Mouse (Mus musculus) forebrain, embryonic 15.5 days (tissue): Measurements from ENCODE around the gene Olfr714. TPM values are rescaled to one million over a fixed set of nuclear protein-coding genes. Genes with fewer than 3 reads are reported as not detected.
"Not testable (repeated sequence)": the region's sequence is repeated elsewhere in the genome, so short reads cannot be mapped to it uniquely, and the experiment has no call there.

Experiments
- ATAC-seq: fragments of 200-750 bp; cut with Nextera tagmentation; replicated peaks from 2 replicates; pipeline ENCODE4 v1.8.0; 2017; ENCODE audit warnings: mild to moderate bottlenecking, moderate TSS enrichment, moderate library complexity
- H3K27ac ChIP-seq: fragments of 300-500 bp; sonication (generic); replicated peaks from 2 replicates; pipeline ENCODE4 v1.5.1; 2015; ENCODE audit warnings: mild to moderate bottlenecking, inconsistent platforms
- H3K27me3 ChIP-seq: fragments of 300-500 bp; sonication (generic); 2 replicates; pipeline ENCODE4 v1.6.1; 2015; ENCODE audit warnings: inconsistent platforms
- H3K36me3 ChIP-seq: fragments of 300-500 bp; sonication (generic); 2 replicates; pipeline ENCODE4 v1.6.1; 2015; ENCODE audit warnings: mild to moderate bottlenecking, inconsistent platforms
- H3K4me1 ChIP-seq: fragments of 300-500 bp; sonication (generic); 2 replicates; pipeline ENCODE4 v1.6.1; 2015; ENCODE audit warnings: inconsistent platforms
- H3K4me2 ChIP-seq: fragments of 300-500 bp; sonication (generic); replicated peaks from 2 replicates; pipeline ENCODE4 v1.6.1; 2015; ENCODE audit warnings: mild to moderate bottlenecking, inconsistent platforms
- H3K4me3 ChIP-seq: fragments of 300-500 bp; sonication (generic); 2 replicates; pipeline ENCODE4 v1.5.1; 2015; ENCODE audit warnings: mild to moderate bottlenecking, inconsistent platforms
- H3K9ac ChIP-seq: fragments of 300-500 bp; sonication (generic); replicated peaks from 2 replicates; pipeline ENCODE4 v1.6.1; 2015; ENCODE audit warnings: mild to moderate bottlenecking, inconsistent platforms
- H3K9me3 ChIP-seq: fragments of 300-500 bp; sonication (generic); 2 replicates; pipeline ENCODE4 v1.6.1; 2016; ENCODE audit warnings: inconsistent platforms
- WGBS: fragments of 180-500 bp; shearing (Covaris S2); methylation state at CpG from one replicate; pipeline ENCODE4 v1.1.7; 2015; ENCODE audit warnings: mixed read lengths; 5-methylcytosine and 5-hydroxymethylcytosine counted together
- polyA plus RNA-seq: library from polyadenylated mRNA; unstranded; fragments of >200 nt; fragmentation: Nextera tagmentation; extraction: Ambion mirVana; gene quantifications from 2 replicates; pipeline ENCODE4 v1.2.1, GENCODE M21; 2015

Olfr714 gene
- not detected in 2 replicates for polyA plus RNA-seq

- Histone ChIP-seq H3K27me3 (no peaks in the 10 kb centered on the region), H3K27ac (no peak within 1 kb of the TSS), H3K36me3 (no peaks in the 10 kb centered on the region), H3K4me1 (no peaks in the 10 kb centered on the region), H3K4me3 (no peak within 1 kb of the TSS), H3K9me3 (no peaks in the 10 kb centered on the region), H3K9ac (no peak within 1 kb of the TSS), H3K4me2 (no peak within 1 kb of the TSS)
- ATAC-seq, result no peak
- 95% methylated on average over 2 of the region's 2 CpGs for WGBS
Observed at GRCm38 (mm10) chr7:107070681-107071080, at the start of gene Olfr714. Gene Olfr714 (plus strand): TSS chr7:107070981.

- ATAC-seq, result no peak
- no peak within 1 kb of the TSS for H3K4me2 ChIP-seq
- no peaks in the 10 kb centered on the region for H3K9me3 ChIP-seq
- no peaks in the 10 kb centered on the region for H3K27me3 ChIP-seq
- no peaks in the 10 kb centered on the region for H3K36me3 ChIP-seq
- H3K4me1 ChIP-seq, result no peaks in the 10 kb centered on the region
- H3K4me3 ChIP-seq, result no peak within 1 kb of the TSS
- no peak within 1 kb of the TSS for H3K9ac ChIP-seq
- H3K27ac ChIP-seq, result no peak within 1 kb of the TSS
- WGBS, result 92% methylated on average over 1 of the region's 1 CpGs
Observed at GRCm38 (mm10) chr7:107030874-107031273, 39.9 kb upstream of the Olfr714 start, which contains the start of gene Olfr713. Gene Olfr713 (plus strand): TSS chr7:107031174.

DNA sequence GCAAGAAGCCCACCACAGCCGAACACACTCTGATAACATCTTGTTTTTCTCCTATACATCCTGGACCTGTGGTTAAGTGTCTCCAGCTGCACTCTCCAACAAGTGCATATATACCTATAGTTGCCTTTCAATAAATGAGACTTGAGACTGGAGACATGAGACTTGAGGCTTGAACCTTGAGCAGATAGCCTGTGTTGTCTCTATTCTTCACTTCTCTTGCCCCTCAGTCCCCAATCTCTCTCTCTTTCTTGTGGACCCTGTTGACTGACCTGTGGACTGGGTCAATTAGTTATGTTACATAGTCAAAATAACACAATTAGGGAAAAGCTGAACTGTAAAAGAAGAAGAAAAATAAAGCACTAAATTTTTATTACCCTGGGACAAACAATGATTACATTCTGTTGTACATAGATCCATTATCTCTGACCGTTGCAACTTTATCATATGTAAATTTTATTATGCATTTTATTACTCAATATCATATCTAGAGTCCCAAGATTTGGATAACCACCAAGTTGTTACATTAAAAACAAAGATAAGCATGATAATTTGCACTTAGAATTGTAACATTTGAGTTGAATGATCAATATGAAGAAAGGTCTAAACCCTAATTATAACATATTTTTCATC, 30.7 kb upstream of the Olfr714 start:
- no peak overlapping the region for H3K4me2 ChIP-seq
- no peaks in the 10 kb centered on the region for H3K36me3 ChIP-seq
- no peak overlapping the region for H3K9ac ChIP-seq
- WGBS, result 84% methylated on average over 2 of the region's 2 CpGs
- no peak overlapping the region for H3K27ac ChIP-seq
- no peaks in the 10 kb centered on the region for H3K4me1 ChIP-seq
- H3K9me3 ChIP-seq, result no peaks in the 10 kb centered on the region
- H3K27me3 ChIP-seq, result no peaks in the 10 kb centered on the region
- no peak for ATAC-seq
- no peak overlapping the region for H3K4me3 ChIP-seq

DNA sequence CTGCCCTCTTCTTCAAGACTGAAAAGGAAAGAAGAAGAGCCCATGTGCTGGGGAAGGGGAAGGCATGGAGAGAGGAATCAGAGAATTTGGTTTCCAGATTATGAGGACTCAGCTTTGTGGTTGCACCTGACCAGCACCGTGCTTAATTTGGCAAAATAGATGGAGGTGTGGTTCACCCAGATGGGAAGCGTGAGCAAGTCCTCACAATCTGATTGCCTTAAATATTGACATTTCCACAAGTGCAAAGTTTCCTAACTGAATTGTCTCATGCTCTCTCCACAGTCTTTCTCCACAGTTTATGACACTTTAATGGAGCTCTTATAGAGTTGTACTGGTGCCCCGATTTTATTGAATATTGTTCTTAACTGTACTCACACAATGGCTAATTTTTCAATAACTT, 27.6 kb upstream of the Olfr714 start:
- Histone ChIP-seq H3K27me3 (no peaks in the 10 kb centered on the region), H3K4me3 (no peak overlapping the region), H3K36me3 (no peaks in the 10 kb centered on the region), H3K4me2 (no peak overlapping the region), H3K9ac (no peak overlapping the region), H3K9me3 (no peaks in the 10 kb centered on the region), H3K27ac (no peak overlapping the region), H3K4me1 (no peaks in the 10 kb centered on the region)
- ATAC-seq, result no peak
- WGBS, result 91% methylated on average over 3 of the region's 3 CpGs

GRCm38 (mm10) chr7:107044407-107044806, 26.4 kb upstream of the Olfr714 start:
- H3K4me2 ChIP-seq, result no peak overlapping the region
- no peaks in the 10 kb centered on the region for H3K36me3 ChIP-seq
- H3K27me3 ChIP-seq, result no peaks in the 10 kb centered on the region
- no peaks in the 10 kb centered on the region for H3K4me1 ChIP-seq
- no peak overlapping the region for H3K27ac ChIP-seq
- H3K4me3 ChIP-seq, result no peak overlapping the region
- H3K9ac ChIP-seq, result no peak overlapping the region
- WGBS, result 75% methylated on average over 1 of the region's 1 CpGs
- no peaks in the 10 kb centered on the region for H3K9me3 ChIP-seq
- no peak for ATAC-seq

DNA sequence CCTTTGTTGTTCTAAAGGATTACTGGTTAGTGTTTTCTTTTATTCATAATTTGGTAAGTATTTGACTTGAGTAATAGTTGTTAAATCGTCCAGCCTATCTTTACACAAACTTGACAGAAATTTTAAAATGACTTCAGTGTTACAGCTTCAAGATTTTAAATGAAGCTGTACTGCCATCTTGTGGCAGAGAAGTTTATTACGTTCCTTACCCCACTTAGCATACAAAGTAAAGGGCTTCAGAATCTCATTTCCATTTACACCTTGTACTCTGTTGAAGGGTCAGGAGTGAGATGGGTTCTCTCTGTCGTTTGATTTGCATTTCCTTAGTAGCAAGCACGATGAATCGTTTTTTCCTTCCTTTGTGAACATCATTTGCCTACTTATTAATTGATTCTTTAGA, 24.9 kb upstream of the Olfr714 start:
- ATAC-seq, result peak; percentile 63; the same call in 1 of the 2 replicates
- 2% methylated on average over 5 of the region's 5 CpGs for WGBS
- Histone ChIP-seq H3K4me1 (no peaks in the 10 kb centered on the region), H3K4me2 (no peak overlapping the region), H3K9me3 (no peaks in the 10 kb centered on the region), H3K27ac (no peak overlapping the region), H3K36me3 (no peaks in the 10 kb centered on the region), H3K9ac (no peak overlapping the region), H3K4me3 (no peak overlapping the region), H3K27me3 (no peaks in the 10 kb centered on the region)

DNA sequence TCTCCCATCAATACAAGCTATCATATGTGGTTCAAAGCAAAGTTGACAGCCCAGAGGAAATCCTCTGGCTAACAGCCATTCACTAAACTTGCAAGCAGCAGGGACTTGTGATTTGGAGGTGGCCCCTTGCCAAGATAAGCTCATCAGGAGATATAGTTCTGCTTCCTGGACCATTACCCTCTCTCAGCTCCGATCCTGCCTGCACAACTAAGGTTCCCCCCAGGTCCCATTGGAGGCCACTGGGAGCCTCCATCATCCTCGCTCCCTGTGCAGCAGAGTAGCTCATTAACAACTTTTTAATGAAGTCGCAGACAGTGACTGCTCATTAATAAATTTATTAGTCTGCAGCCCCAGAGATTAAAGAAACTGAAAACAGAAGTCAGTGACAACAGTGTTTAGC, 23.2 kb upstream of the Olfr714 start:
- Histone ChIP-seq H3K9ac (no peak overlapping the region), H3K36me3 (no peaks in the 10 kb centered on the region), H3K9me3 (no peaks in the 10 kb centered on the region), H3K4me2 (no peak overlapping the region), H3K4me1 (no peaks in the 10 kb centered on the region), H3K4me3 (no peak overlapping the region), H3K27me3 (no peaks in the 10 kb centered on the region), H3K27ac (no peak overlapping the region)
- 37% methylated on average over 3 of the region's 3 CpGs for WGBS
- ATAC-seq, result no peak

DNA sequence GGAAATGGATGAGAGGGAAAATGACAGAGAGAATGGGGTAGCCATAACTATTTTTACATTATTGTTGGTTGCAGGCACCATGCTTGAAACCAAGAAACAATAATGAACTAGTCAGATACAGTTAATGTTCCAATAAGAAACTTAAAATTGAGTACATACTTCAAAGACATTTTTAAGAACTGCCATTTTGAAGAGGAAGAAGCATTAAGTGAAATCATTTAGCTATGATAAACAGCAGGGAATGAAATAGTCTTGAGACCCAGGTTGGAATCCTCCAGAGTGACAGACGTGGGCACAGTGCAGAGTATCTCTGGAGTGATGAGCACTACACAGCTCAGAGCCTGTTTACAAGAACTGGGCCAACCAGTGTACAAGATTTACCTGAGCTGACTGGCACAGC, 22.1 kb downstream of the Olfr714 start, which contains the start of gene Olfr17:
Olfr17 (plus strand) TSS at position 301 of the 400 bp plus-strand sequence.
- H3K4me3 ChIP-seq, result no peak within 1 kb of the TSS
- H3K9ac ChIP-seq, result no peak within 1 kb of the TSS
- H3K27me3 ChIP-seq, result no peaks in the 10 kb centered on the region
- no peak for ATAC-seq
- no peaks in the 10 kb centered on the region for H3K36me3 ChIP-seq
- no peak within 1 kb of the TSS for H3K4me2 ChIP-seq
- H3K4me1 ChIP-seq, result no peaks in the 10 kb centered on the region
- H3K27ac ChIP-seq, result no peak within 1 kb of the TSS
- 58% methylated on average over 1 of the region's 1 CpGs for WGBS
- no peaks in the 10 kb centered on the region for H3K9me3 ChIP-seq

GRCm38 (mm10) chr7:107110269-107110668, 39.5 kb downstream of the Olfr714 start, which contains the start of gene Olfr715b:
Gene Olfr715b (minus strand): TSS chr7:107110369.
- not testable (repeated sequence) for H3K4me1 ChIP-seq, H3K4me3 ChIP-seq, H3K9me3 ChIP-seq, H3K36me3 ChIP-seq, H3K4me2 ChIP-seq, H3K27me3 ChIP-seq, H3K27ac ChIP-seq, ATAC-seq, H3K9ac ChIP-seq
- WGBS, result 87% methylated on average over 2 of the region's 2 CpGs

Other genes with a start within 250 kb of the Olfr714 start
- gene Olfr702, start 237.1 kb upstream of the Olfr714 start, polyA plus RNA-seq, result not detected in 2 replicates
- not detected in 2 replicates for gene Olfr703, start 227.6 kb upstream of the Olfr714 start, polyA plus RNA-seq
- gene Olfr704, start 207.8 kb upstream of the Olfr714 start, polyA plus RNA-seq, result not detected in 2 replicates
- not detected in 2 replicates for gene Olfr705, start 194.1 kb upstream of the Olfr714 start, polyA plus RNA-seq
- not detected in 2 replicates for gene Olfr706, start 182.8 kb upstream of the Olfr714 start, polyA plus RNA-seq
- not detected in 2 replicates for gene Olfr707, start 169.7 kb upstream of the Olfr714 start, polyA plus RNA-seq
- not detected in 2 replicates for gene Olfr1532-ps1, start 163.0 kb upstream of the Olfr714 start, polyA plus RNA-seq
- gene Olfr709-ps1, start 138.8 kb upstream of the Olfr714 start, polyA plus RNA-seq, result not detected in 2 replicates
- gene Olfr710, start 122.7 kb upstream of the Olfr714 start, polyA plus RNA-seq, result not detected in 2 replicates
- not detected in 2 replicates for gene Olfr6, start 107.0 kb upstream of the Olfr714 start, polyA plus RNA-seq
- not detected in 2 replicates for gene Olfr711, start 95.5 kb upstream of the Olfr714 start, polyA plus RNA-seq
- not detected in 2 replicates for gene Olfr2, start 64.9 kb upstream of the Olfr714 start, polyA plus RNA-seq
- not detected in 2 replicates for gene Olfr713, start 39.8 kb upstream of the Olfr714 start, polyA plus RNA-seq
- not detected in 2 replicates for gene Olfr17, start 22.2 kb downstream of the Olfr714 start, polyA plus RNA-seq
- not detected in 2 replicates for gene Olfr715b, start 39.4 kb downstream of the Olfr714 start, polyA plus RNA-seq
- not detected in 2 replicates for gene Olfr715, start 60.1 kb downstream of the Olfr714 start, polyA plus RNA-seq
- not detected in 2 replicates for gene Olfr716, start 67.3 kb downstream of the Olfr714 start, polyA plus RNA-seq
- not detected in 2 replicates for gene Nlrp14, start 96.0 kb downstream of the Olfr714 start, polyA plus RNA-seq
- not detected in 2 replicates for gene Rbmxl2, start 138.5 kb downstream of the Olfr714 start, polyA plus RNA-seq